Mouse (Mus musculus) MEL (cell line): ENCODE results near the gene Mylip.

Experiments used
- CTCF ChIP-seq, 3 experiments: IDR thresholded peaks in 2 of 3; conservative IDR thresholded peaks in 1 of 3; 2 replicates each; pipeline ENCODE4 v1.5.1; 2011 to 2012; ENCODE audit warnings: low read length in 3 of 3, low read depth in 2 of 3, mild to moderate bottlenecking in 2 of 3, improper control_type of control experiment in 1 of 3, inconsistent platforms in 1 of 3, mixed read lengths in 1 of 3, moderate library complexity in 1 of 3; ENCODE audit not compliant: control insufficient read depth in 1 of 3, insufficient read depth in 1 of 3, poor library complexity in 1 of 3, severe bottlenecking in 1 of 3
- E2F4 ChIP-seq: IDR thresholded peaks from 2 replicates; pipeline ENCODE4 v1.6.1; 2011; ENCODE audit warnings: low read depth, low read length, improper control_type of control experiment, borderline replicate concordance
- ELF1 ChIP-seq: IDR thresholded peaks from 2 replicates; pipeline ENCODE4 v1.6.1; 2014; ENCODE audit warnings: low read depth, mild to moderate bottlenecking, inconsistent platforms, low read length, improper control_type of control experiment, moderate library complexity
- HCFC1 ChIP-seq: IDR thresholded peaks from 2 replicates; pipeline ENCODE4 v1.6.1; 2012; ENCODE audit warnings: low read depth, mild to moderate bottlenecking, inconsistent platforms, low read length, improper control_type of control experiment, moderate library complexity
- POLR2A ChIP-seq, 2 experiments: IDR thresholded peaks; 2 replicates each; pipeline ENCODE4 v1.6.1; 2011 to 2012; ENCODE audit warnings: low read length in 2 of 2, mild to moderate bottlenecking in 2 of 2, control low read depth in 1 of 2, improper control_type of control experiment in 1 of 2, low read depth in 1 of 2, moderate library complexity in 1 of 2; ENCODE audit not compliant: control insufficient read depth in 1 of 2, insufficient read depth in 1 of 2, poor library complexity in 1 of 2
- POLR2AphosphoS2 ChIP-seq: IDR thresholded peaks from 2 replicates; pipeline ENCODE4 v1.6.1; 2011; ENCODE audit warnings: low read length, improper control_type of control experiment
- SIN3A ChIP-seq: IDR thresholded peaks from 2 replicates; pipeline ENCODE4 v1.6.1; 2012; ENCODE audit warnings: low read length, improper control_type of control experiment, inconsistent platforms
- USF2 ChIP-seq, 2 experiments: IDR thresholded peaks; 2 replicates each; pipeline ENCODE4 v1.6.1; 2011 to 2012; ENCODE audit warnings: improper control_type of control experiment in 2 of 2, low read length in 2 of 2, borderline replicate concordance in 1 of 2, inconsistent platforms in 1 of 2, low read depth in 1 of 2, mild to moderate bottlenecking in 1 of 2; ENCODE audit not compliant: insufficient read depth in 1 of 2
- ZKSCAN1 ChIP-seq: IDR thresholded peaks from 2 replicates; pipeline ENCODE4 v1.6.1; 2012; ENCODE audit warnings: low read depth, mild to moderate bottlenecking, inconsistent platforms, low read length, improper control_type of control experiment, moderate library complexity
- ZNF384 ChIP-seq: IDR thresholded peaks from 2 replicates; pipeline ENCODE4 v1.6.1; 2012; ENCODE audit warnings: low read depth, mild to moderate bottlenecking, inconsistent platforms, low read length, improper control_type of control experiment

- TF ChIP-seq E2F4 (no peak), ELF1 (no peak), POLR2AphosphoS2 (no peak), CTCF (IDR thresholded peaks at IDR 0.05 in 2 of 3, conservative IDR thresholded peaks at IDR 0.05 in 1 of 3; ENCODE audit: control insufficient read depth in 1 of 3, insufficient read depth in 1 of 3, low read depth in 2 of 3, low read length in 3 of 3, poor library complexity in 1 of 3, severe bottlenecking in 1 of 3) (no peak), ZNF384 (no peak), ZKSCAN1 (no peak), SIN3A (no peak), HCFC1 (no peak), USF2 (IDR thresholded peaks at IDR 0.05; ENCODE audit: borderline replicate concordance in 1 of 2, insufficient read depth in 1 of 2, low read depth in 1 of 2, low read length in 2 of 2) (no peak), POLR2A (IDR thresholded peaks at IDR 0.05; ENCODE audit: control insufficient read depth in 1 of 2, insufficient read depth in 1 of 2, low read depth in 1 of 2, low read length in 2 of 2, poor library complexity in 1 of 2) (no peak)
Measured at GRCm38 (mm10) chr13:45388889-45389288, 653 bp upstream of the Mylip start.
